Mouse (Mus musculus) heart, embryonic 10.5 days (tissue): Measurements from ENCODE around the gene Iqck. TPM values are rescaled to one million over a fixed set of nuclear protein-coding genes. Genes with fewer than 3 reads are reported as not detected.

ENCODE experiments used
- DNase-seq: peaks from one replicate; pipeline ENCODE4 v3.0.0-alpha.2; 2017; ENCODE audit warnings: low spot score
- H3K27ac ChIP-seq: fragments of 300-500 bp; sonication (generic); 2 replicates; pipeline ENCODE4 v1.5.1; 2016; ENCODE audit warnings: mild to moderate bottlenecking
- H3K27me3 ChIP-seq: fragments of 300-500 bp; sonication (generic); 2 replicates; pipeline ENCODE4 v1.6.1; 2016; ENCODE audit warnings: mild to moderate bottlenecking; ENCODE audit not compliant: poor library complexity, insufficient read depth, severe bottlenecking
- H3K36me3 ChIP-seq: fragments of 300-500 bp; sonication (generic); 2 replicates; pipeline ENCODE4 v1.6.1; 2016; ENCODE audit warnings: mild to moderate bottlenecking, moderate library complexity
- H3K4me1 ChIP-seq: fragments of 300-500 bp; sonication (generic); 2 replicates; pipeline ENCODE4 v1.6.1; 2016; ENCODE audit warnings: mild to moderate bottlenecking
- H3K4me3 ChIP-seq: fragments of 300-500 bp; sonication (generic); 2 replicates; pipeline ENCODE4 v1.5.1; 2016; ENCODE audit warnings: mild to moderate bottlenecking, moderate library complexity
- H3K9me3 ChIP-seq: fragments of 300-500 bp; sonication (generic); 2 replicates; pipeline ENCODE4 v1.6.1; 2016; ENCODE audit warnings: mild to moderate bottlenecking, moderate library complexity
- WGBS: fragments of 180-500 bp; shearing (Covaris S2); methylation state at CpG from one replicate; pipeline ENCODE4 v1.1.7; 2016; 5-methylcytosine and 5-hydroxymethylcytosine counted together
- polyA plus RNA-seq: library from polyadenylated mRNA; unstranded; fragments of >200 nt; fragmentation: Nextera tagmentation; extraction: Ambion mirVana; gene quantifications from 2 replicates; pipeline ENCODE4 v1.2.1, GENCODE M21; 2016

Gene Iqck
- polyA plus RNA-seq, 1 experiment from 2014 or later: 1.6 TPM

DNA sequence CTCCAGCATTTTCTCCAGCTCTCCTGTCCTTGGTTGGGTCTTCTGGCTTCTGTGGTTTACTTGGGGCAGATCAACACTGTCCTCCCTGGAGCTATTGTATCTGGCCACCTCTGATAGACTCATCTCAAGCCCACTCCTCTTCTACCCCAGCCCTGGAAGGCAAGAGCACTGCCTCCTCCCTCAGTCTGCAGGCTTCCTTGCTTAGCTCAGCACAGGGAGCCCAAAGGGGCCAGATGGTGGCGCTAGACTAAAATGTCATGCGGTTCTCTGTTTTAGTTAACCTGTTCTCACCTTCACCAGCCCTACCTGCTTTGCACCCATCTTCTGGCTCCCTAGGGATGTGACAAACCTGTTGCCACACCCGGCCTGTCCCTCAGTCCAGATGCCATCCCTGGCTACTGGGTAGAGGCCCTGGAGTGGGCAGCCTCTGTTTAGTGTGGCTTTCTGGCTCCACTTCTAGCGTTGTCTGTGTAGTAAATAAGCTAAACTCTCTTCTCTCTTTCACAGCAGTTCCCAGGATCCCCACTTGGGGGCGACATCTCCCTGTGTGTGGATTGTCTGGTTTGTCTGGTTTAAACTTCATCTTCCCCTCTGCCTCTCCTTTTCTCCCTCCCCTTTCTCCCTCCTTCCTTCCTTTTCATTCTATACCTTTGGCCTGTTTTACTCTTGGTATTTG is 155.4 kb downstream of the Iqck start:
- Histone ChIP-seq H3K4me1 (no peaks in the 10 kb centered on the region), H3K27ac (no peak overlapping the region), H3K9me3 (no peaks in the 10 kb centered on the region), H3K36me3 (no peaks in the 10 kb centered on the region), H3K4me3 (no peak overlapping the region), H3K27me3 (0 out of 2 replicates have a peak, but pooled peaks cover 2% of the 10 kb centered on the region)
- 16% methylated on average over 5 of the region's 5 CpGs for WGBS
- DNase-seq: no peak

DNA sequence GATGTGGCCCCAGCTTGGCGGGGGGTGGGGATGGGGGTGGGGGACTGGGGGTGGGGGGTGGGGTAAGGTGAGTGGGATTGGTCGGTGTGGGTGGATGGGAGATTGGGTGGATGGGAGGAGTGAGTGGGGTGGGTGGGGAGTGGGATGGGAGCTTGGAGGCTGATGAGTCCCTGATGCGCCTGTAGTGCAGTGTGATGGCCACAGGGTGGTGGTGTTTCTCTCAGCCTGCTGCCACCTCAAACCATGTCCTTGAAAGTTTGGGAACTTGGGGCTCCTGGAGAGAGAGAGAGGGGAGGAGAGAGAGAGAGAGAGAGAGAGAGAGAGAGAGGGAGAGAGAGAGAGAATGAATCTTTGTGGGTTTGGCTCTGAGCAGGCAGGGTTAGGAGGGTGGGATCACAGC is 160.2 kb downstream of the Iqck start:
- no peaks in the 10 kb centered on the region for H3K4me1 ChIP-seq
- 0% methylated on average over 3 of the region's 3 CpGs for WGBS
- H3K36me3 ChIP-seq: no peaks in the 10 kb centered on the region
- no peak overlapping the region for H3K4me3 ChIP-seq
- H3K9me3 ChIP-seq: no peaks in the 10 kb centered on the region
- 0 out of 2 replicates have a peak, but pooled peaks cover 14% of the 10 kb centered on the region for H3K27me3 ChIP-seq
- no peak overlapping the region for H3K27ac ChIP-seq
- DNase-seq: no peak

DNA sequence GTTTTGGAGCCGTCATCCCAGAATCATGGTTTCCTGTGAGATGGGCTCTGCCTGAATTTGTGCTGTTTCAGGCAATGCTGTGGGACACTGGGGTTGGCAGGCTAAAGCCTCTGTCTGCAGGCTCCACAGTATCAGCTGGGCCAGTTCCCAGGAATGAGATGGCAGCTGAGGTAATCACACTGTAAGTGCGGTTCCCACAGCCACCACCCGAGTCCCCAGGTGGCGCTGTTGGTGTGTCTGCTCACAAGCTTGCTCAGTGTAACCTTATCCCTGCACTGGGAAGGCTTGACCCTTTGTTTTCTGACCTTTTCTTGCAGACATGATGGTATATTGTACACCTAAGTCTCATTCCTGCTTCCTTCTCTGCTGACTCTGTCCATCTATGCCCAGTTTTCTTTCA is 164.0 kb downstream of the Iqck start:
- H3K4me3 ChIP-seq: no peak overlapping the region
- 0 out of 2 replicates have a peak, but pooled peaks cover 14% of the 10 kb centered on the region for H3K27me3 ChIP-seq
- no peaks in the 10 kb centered on the region for H3K36me3 ChIP-seq
- no peaks in the 10 kb centered on the region for H3K4me1 ChIP-seq
- H3K9me3 ChIP-seq: no peaks in the 10 kb centered on the region
- 20% methylated on average over 4 of the region's 4 CpGs for WGBS
- no peak overlapping the region for H3K27ac ChIP-seq
- DNase-seq: no peak

Other genes starting within 250 kb of the Iqck start
- gene Gde1, start 150.0 kb upstream of the Iqck start, polyA plus RNA-seq: 64.6 and 64.9 TPM in 2 replicates
- gene Ccp110, start 143.2 kb upstream of the Iqck start, polyA plus RNA-seq: 10.2 and 11.3 TPM in 2 replicates
- gene Vps35l, start 115.5 kb upstream of the Iqck start, polyA plus RNA-seq: 52.3 and 56.3 TPM in 2 replicates
- gene Knop1, start 502 bp downstream of the Iqck start, polyA plus RNA-seq: 61.8 and 88.1 TPM in 2 replicates
- 2.8 and 3.0 TPM in 2 replicates for gene Gprc5b, start 139.5 kb downstream of the Iqck start, polyA plus RNA-seq